Mouse (Mus musculus): ENCODE measurements around the gene Cdc27. TPM values are rescaled to one million over a fixed set of nuclear protein-coding genes. Genes with fewer than 3 reads are reported as not detected.

The Cdc27 gene
- polyA plus RNA-seq, 1 experiment from 2014 or later = 57.6 TPM

GRCm38 (mm10) chr11:104458507-104458906, 91.9 kb downstream of the Cdc27 start:
- Histone ChIP-seq H3K9me3 (ENCODE audit: control insufficient read depth, low read length) (no peaks in the 10 kb centered on the region), H3K27ac (replicated peaks; ENCODE audit: low read depth, low read length) (no peak overlapping the region), H3K4me3 (ENCODE audit: low read depth, low read length) (no peak overlapping the region), H3K4me1 (ENCODE audit: control insufficient read depth, insufficient read depth, low read length) (no peaks in the 10 kb centered on the region), H3K4me2 (ENCODE audit: low read depth, severe bottlenecking) (no peak overlapping the region), H3K27me3 (ENCODE audit: control insufficient read depth, insufficient read depth, low read length) (no peaks in the 10 kb centered on the region), H3K36me3 (ENCODE audit: control insufficient read depth, insufficient read depth, low read length) (no peaks in the 10 kb centered on the region; the same call in 1 of the 2 replicates), H3K9ac (ENCODE audit: low read length) (no peak overlapping the region)
- WGBS = 74% methylated on average over 2 of the region's 2 CpGs
- DNase-seq (ENCODE audit: low spot score) (no peak), ATAC-seq (ENCODE audit: insufficient number of reproducible peaks, low FRiP score, low TSS enrichment, low read depth) (no peak)

Other genes with a start within 250 kb of the Cdc27 start
- gene Kansl1, start 81.8 kb downstream of the Cdc27 start, polyA plus RNA-seq (2014; fragmentation: Nextera tagmentation; extraction: Ambion mirVana) = 33.6 and 38.8 TPM in 2 replicates
- 4.1 and 6.0 TPM in 2 replicates for gene Myl4, start within 50 bp of the Cdc27 start, polyA plus RNA-seq (2014; fragmentation: Nextera tagmentation; extraction: Ambion mirVana)
- 1.1 and 1.4 TPM in 2 replicates for gene Itgb3, start 57.4 kb upstream of the Cdc27 start, polyA plus RNA-seq (2014; fragmentation: Nextera tagmentation; extraction: Ambion mirVana)
- gene Gm11639, start 135.1 kb upstream of the Cdc27 start, polyA plus RNA-seq (2014; fragmentation: Nextera tagmentation; extraction: Ambion mirVana) = not detected in 2 replicates